Mouse (Mus musculus) liver, embryonic 14.5 days (tissue): ENCODE results near the gene Plekha4.

Source experiments
- CTCF ChIP-seq: IDR thresholded peaks from 2 replicates; pipeline ENCODE4 v1.5.1; 2016; ENCODE audit warnings: antibody characterized with exemption, low read depth, control low read depth
- EP300 ChIP-seq: IDR thresholded peaks from 2 replicates; pipeline ENCODE4 v1.6.1; 2016; ENCODE audit warnings: antibody characterized with exemption, low read depth

DNA sequence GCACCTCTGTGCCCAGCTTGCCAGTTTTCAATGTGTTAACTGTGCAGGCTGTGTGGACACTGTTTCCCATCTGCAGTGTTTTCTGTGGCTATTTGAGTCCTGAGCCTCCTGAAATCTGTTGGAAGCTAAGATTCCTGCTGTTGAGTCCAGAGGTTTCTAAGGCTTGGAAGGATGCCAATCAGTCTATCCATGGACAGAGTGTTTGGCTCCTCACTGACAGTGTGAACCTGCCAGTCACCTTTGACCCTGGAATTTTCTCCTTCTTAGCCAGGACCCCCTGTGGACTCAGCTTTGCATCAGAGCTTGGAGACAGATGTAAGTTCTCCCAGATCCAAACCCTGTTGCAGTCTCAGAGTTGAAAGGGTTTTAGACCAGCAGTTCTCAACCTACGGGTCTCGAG is 14.1 kb downstream of the Plekha4 start:
- TF ChIP-seq CTCF = no peak
- no peak for TF ChIP-seq EP300
